Mouse (Mus musculus): ENCODE results near the gene Zfp68.

- TF ChIP-seq CTCF (conservative IDR thresholded peaks at IDR 0.05; ENCODE audit: low read length) (no peak), NANOG (IDR thresholded peaks at IDR 0.05; ENCODE audit: borderline replicate concordance, low read length) (no peak)
These were observed at the start of gene Zfp68 for GRCm38 (mm10) chr5:138619211-138620128.

Measured in E14TG2a.4 (cell line).